Mouse (Mus musculus) urinary bladder, postnatal 4 days (tissue): ENCODE data around the gene Bspry.
"Not testable (repeated sequence)": the region's sequence is repeated elsewhere in the genome, so short reads cannot be mapped to it uniquely, and the experiment has no call there.

Source experiments
- DNase-seq, 2 experiments: peaks; one replicate each; pipeline ENCODE4 v3.0.0; 2021 to 2022; ENCODE audit warnings: low spot score in 2 of 2

The Bspry gene

DNA sequence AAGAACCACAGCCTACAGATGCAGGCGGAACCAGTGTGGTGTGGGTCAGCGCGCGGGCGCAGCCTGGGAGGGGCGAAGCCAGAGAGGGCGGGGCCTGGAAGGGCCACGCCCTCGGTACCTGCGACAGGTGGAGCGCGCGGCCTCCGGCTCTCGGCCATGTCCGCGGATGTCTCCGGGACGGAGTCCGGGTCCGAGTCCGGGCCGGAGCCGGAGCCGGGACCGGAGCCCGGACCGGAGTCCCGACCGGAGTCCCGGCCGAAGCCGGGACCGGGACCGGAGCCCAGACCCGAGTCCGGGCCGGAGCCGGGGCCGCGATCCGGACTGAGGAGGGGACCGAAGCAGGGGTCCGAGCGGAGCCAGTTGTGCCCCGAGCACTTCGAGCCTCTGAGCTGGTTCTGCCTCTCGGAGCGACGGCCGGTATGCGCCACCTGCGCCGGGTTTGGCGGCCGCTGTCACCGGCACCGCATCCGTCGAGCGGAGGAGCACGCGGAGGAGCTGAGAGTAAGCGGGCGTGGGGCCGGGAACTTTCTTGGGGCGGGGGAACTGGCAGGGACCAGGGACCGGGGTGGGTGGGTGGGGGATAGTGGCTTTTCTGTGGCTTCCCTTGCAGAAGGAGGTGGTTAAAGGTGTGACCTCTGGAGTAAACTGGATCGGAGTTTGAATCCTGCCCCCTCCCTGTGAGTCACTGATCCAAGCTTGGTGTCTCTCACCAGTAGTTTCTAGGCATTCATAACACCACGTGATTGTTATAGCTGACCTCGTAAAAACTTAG, at the start of gene Bspry:
Gene Bspry (plus strand): TSS at position 117 of the 772 bp plus-strand sequence.
- peak in 1 of 2 experiments; percentile 48 for DNase-seq

GRCm38 (mm10) chr4:62430678-62431077, 49.2 kb upstream of the Bspry start:
- no peak for DNase-seq

DNA sequence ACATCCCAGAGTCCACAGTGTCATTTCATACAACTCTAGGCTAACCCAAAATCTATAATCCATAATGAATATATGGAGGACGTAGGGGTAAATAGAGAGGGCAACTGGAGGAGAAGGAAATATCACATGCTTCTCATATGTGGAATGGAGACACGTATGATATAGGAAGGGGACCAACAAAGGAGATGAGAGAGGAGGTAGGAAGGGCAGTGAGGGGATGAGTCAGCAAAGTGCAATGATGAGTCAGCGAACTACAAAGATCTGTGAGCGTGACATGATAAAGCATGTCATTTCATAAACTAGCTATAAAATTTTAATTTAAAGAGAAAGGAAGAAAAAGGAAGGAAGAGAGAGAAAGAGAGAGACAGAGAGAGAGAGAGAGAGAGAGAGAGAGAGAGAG, 48.3 kb upstream of the Bspry start:
- DNase-seq: no peak

DNA sequence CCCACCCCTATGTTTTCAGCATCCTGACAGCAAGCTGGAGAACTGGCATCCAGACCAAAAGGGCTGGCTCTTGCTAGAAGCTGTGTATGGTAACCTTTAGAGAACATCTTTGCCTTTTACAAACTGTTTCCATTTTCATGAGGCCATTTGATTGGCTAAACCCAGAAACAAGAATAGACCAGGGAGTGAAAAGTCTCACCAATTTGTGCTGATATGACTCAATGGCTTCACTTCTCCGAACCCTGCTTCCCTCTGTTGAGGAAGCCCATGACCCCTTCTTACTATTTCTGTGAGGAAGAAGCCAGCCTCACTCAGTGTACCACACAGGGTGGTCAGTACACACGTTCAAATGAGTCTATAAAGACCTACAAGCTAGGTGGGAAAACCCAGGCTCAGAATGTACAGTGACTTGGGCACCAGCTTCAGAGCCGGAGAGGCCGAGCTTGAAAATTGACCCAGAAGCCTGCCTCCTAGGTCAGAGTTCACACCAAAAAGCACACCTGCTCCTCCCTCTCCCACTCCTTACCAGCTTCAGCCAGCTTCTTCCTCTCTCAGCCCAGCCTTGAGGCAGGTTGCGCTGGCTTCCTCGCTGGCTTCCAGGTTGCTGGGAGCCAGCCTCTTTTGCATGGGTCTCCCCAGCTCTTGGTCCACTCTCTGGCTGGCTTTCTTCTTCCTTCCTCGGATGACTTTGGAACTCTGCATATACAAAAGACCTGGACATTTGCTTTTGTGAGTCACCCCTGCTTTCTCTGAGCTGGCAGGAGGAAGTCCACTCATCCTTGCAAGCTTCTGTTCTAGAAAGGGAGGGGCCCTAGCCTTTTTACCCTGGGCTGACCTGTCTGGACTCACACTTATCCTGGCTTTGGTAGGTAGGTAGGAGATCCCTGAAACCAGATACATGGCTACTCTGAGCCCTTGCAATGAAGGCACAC, 45.6 kb upstream of the Bspry start:
- DNase-seq: no peak

GRCm38 (mm10) chr4:62435081-62435480, 44.8 kb upstream of the Bspry start, which contains the start of gene Rnf183:
Gene Rnf183 (minus strand): TSS chr4:62435252.
- DNase-seq: no peak

- no peak for DNase-seq
These were observed 42.5 kb upstream of the Bspry start for GRCm38 (mm10) chr4:62437256-62437778.

GRCm38 (mm10) chr4:62437871-62438270, 42.0 kb upstream of the Bspry start:
- no peak for DNase-seq

GRCm38 (mm10) chr4:62439793-62440192, 40.1 kb upstream of the Bspry start:
- no peak for DNase-seq

GRCm38 (mm10) chr4:62440544-62440943, 39.3 kb upstream of the Bspry start:
- DNase-seq: no peak

- no peak for DNase-seq
These were observed 38.9 kb upstream of the Bspry start for GRCm38 (mm10) chr4:62440986-62441385.

DNA sequence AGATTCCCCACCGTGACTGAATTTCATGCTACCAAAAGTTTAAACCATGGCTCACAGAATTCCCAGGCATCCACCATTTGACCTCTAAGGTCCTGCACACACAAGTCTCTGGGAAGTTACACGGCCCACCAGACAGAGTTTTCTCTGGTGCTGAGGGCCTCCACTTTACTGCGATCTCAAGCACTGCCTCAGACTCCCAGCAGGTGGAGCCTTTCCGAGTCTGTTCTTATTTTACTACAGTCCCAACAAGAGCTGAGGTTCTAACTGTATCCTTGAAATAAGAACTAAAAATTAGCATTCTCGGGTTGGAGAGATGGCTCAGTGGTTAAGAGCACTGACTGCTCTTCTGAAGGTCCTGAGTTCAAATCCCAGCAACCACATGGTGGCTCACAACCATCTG, 24.9 kb upstream of the Bspry start:
- DNase-seq: no peak

GRCm38 (mm10) chr4:62459081-62459480, 20.8 kb upstream of the Bspry start:
- DNase-seq: no peak

DNA sequence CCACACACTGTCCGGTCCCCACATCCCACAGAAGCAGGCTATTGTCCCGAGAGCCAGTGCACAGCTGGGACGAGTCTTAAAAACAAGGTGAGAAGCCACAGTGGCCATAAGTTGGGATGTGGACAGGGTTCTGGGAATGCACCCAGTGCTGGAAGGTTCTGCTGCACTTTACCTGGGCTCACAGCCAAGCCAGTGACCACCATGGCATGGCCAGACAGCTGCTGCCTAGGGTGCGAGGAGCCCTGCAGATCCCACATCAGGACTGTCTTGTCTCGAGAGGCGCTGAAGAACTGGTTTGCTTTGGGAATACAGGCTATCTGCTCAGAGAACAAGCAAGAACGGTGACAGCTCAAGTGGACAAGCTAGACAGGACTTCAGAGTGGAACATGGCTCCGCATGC, 19.5 kb upstream of the Bspry start:
- no peak for DNase-seq

GRCm38 (mm10) chr4:62463124-62463523, 16.7 kb upstream of the Bspry start:
- DNase-seq: no peak

- DNase-seq: no peak
These were observed 11.7 kb upstream of the Bspry start for GRCm38 (mm10) chr4:62468158-62468557.

- DNase-seq: peak; percentile 72 to 80
These were observed 9.2 kb upstream of the Bspry start, which contains the start of gene Wdr31 for GRCm38 (mm10) chr4:62470598-62471051. Gene Wdr31 (minus strand): TSS chr4:62470896.

GRCm38 (mm10) chr4:62472071-62472470, 7.8 kb upstream of the Bspry start:
- DNase-seq: no peak

DNA sequence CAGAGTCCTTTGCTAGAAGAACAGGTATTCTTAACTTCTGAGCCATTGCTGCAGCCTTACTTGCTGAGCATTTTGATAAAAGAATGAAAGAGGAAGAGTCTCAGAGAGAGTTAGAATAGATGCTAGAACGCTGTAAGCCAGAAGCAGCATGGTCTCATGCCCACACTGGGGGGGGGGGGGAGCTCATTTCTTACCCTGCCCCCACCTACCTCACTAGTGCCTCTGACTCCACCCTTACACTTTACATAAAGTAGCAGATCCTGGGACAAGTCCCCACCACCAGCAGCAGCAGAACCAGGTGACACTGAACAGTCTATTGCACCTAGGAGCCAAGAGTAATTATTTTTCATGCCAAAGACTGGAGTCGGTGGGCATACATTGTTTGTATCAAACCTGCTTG, 4.7 kb upstream of the Bspry start:
- no peak for DNase-seq

- no peak for DNase-seq
These were observed 4.1 kb upstream of the Bspry start for GRCm38 (mm10) chr4:62475793-62476192.

- no peak for DNase-seq
These were observed 2.2 kb upstream of the Bspry start for GRCm38 (mm10) chr4:62477542-62478244.

GRCm38 (mm10) chr4:62479593-62479936, 288 bp upstream of the Bspry start:
- DNase-seq: not testable (repeated sequence)
